Mouse (Mus musculus) frontal cortex, postnatal 14 days (tissue): ENCODE measurements around the gene Sh3rf3.

ENCODE experiments used
- DNase-seq, 2 experiments: peaks; one replicate each; pipeline ENCODE4 v3.0.0; 2022; ENCODE audit warnings: low spot score in 2 of 2

Sh3rf3 gene

GRCm38 (mm10) chr10:58854548-58855198, 41.5 kb downstream of the Sh3rf3 start:
- DNase-seq: no peak

GRCm38 (mm10) chr10:58855199-58855751, 42.1 kb downstream of the Sh3rf3 start:
- no peak for DNase-seq

- no peak for DNase-seq
Observed at GRCm38 (mm10) chr10:58855814-58856213, 42.7 kb downstream of the Sh3rf3 start.

GRCm38 (mm10) chr10:58856742-58857141, 43.6 kb downstream of the Sh3rf3 start:
- DNase-seq: no peak

- DNase-seq: no peak
Observed at GRCm38 (mm10) chr10:58864735-58865134, 51.6 kb downstream of the Sh3rf3 start.

- no peak for DNase-seq
Observed at GRCm38 (mm10) chr10:58867536-58867935, 54.4 kb downstream of the Sh3rf3 start.

- no peak for DNase-seq
Observed at GRCm38 (mm10) chr10:58869836-58870235, 56.7 kb downstream of the Sh3rf3 start.

GRCm38 (mm10) chr10:58871149-58871820, 58.1 kb downstream of the Sh3rf3 start:
- DNase-seq: peak; percentile 39 to 46

- no peak for DNase-seq
Observed at GRCm38 (mm10) chr10:58871821-58872577, 58.8 kb downstream of the Sh3rf3 start.

GRCm38 (mm10) chr10:58877835-58878234, 64.7 kb downstream of the Sh3rf3 start:
- DNase-seq: no peak

- no peak for DNase-seq
Observed at GRCm38 (mm10) chr10:58878636-58879035, 65.5 kb downstream of the Sh3rf3 start.

GRCm38 (mm10) chr10:58882741-58883140, 69.6 kb downstream of the Sh3rf3 start:
- no peak for DNase-seq

GRCm38 (mm10) chr10:58885351-58885750, 72.2 kb downstream of the Sh3rf3 start:
- DNase-seq: no peak

- DNase-seq: no peak
Observed at GRCm38 (mm10) chr10:58885816-58886215, 72.7 kb downstream of the Sh3rf3 start.

- DNase-seq: no peak
Observed at GRCm38 (mm10) chr10:58890671-58891439, 77.7 kb downstream of the Sh3rf3 start.

GRCm38 (mm10) chr10:58895431-58895830, 82.3 kb downstream of the Sh3rf3 start:
- no peak for DNase-seq

- DNase-seq: no peak
Observed at GRCm38 (mm10) chr10:58897009-58897543, 83.9 kb downstream of the Sh3rf3 start.

GRCm38 (mm10) chr10:58905253-58905652, 92.1 kb downstream of the Sh3rf3 start:
- DNase-seq: no peak

- DNase-seq: no peak
Observed at GRCm38 (mm10) chr10:58907001-58907443, 93.9 kb downstream of the Sh3rf3 start.

GRCm38 (mm10) chr10:58908451-58908850, 95.3 kb downstream of the Sh3rf3 start:
- no peak for DNase-seq
